Mouse (Mus musculus) liver, adult (tissue): ENCODE measurements at regions not wholly inside any gene's neighbourhood (a gene's known extent, or its start where the extent isn't known, plus 50 kb on each side); places are given as distances from the start of the nearest gene placed in this dataset.
A peak's percentile ranks its signal among the peaks of the same experiment; 100 is the strongest.

ENCODE experiments used
- GATA4 ChIP-seq: IDR thresholded peaks from 2 replicates; pipeline ENCODE4 v1.6.1; 2014; ENCODE audit warnings: mild to moderate bottlenecking, low read length; ENCODE audit not compliant: insufficient replicate concordance

DNA sequence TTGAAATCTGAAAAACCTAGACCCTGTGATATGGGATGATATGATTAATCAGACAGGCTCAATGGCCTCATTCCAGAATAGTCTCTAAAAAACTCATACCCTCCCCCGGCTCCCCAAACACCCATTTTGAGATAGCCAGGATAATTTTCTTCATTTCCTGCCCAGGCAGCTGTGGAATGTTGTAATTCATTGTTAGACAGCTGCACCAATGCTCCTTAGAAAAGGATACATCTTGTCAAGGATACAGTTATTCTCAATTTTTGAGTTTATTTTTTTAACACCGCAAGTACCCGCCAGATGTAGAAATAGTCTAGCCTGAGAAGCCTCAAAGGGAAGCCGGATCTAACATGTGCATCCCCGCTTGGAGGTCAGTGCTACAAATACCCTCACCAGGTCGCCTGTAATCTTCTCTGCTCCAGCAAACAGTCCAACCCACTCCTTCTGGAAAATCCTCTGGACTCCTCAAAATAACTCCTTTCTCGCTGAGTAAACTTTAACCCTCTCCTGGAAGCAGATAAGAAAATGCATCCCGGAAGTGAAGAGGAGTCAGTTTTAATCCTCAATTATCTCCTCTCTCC, 673.1 kb downstream of the Diaph3 start:
- no peak for TF ChIP-seq GATA4

DNA sequence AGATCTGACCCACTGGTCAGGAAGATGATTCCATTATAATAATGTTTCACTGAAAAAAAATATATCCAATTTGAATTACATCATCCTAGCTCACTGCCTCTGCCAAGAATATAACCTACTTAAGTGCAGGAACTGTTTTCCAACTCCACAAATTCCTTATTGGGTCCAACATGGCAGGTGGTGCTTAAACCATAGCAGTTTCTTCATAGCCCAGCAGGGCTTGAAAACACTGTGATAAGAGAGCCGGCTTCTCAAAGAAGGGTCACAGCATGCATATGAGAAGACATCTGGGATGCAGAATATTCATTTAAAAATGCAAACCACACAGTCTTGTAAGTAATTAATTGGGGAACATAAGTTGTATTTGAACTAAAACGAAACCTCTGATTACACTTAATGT, 677.6 kb downstream of the Diaph3 start:
- TF ChIP-seq GATA4, result no peak

DNA sequence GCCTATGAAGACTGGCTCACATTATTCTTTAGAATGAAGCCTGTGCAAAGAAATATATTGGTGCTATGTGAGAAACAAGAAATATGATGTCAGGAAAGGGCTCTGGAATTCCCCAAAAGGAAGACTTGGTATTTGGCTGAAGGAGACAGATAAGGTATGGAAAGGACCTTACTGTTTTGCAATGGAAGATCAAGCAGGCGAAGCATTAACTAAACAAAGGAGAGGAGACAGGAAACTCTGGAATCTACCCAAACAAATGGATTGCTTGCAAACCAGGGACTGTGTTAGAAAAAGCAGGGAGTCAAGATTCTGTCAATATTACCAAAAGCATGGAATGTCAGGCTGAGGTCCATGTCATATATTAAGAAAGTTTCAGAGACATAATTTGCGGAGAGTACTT, 687.9 kb downstream of the Diaph3 start:
- no peak for TF ChIP-seq GATA4

DNA sequence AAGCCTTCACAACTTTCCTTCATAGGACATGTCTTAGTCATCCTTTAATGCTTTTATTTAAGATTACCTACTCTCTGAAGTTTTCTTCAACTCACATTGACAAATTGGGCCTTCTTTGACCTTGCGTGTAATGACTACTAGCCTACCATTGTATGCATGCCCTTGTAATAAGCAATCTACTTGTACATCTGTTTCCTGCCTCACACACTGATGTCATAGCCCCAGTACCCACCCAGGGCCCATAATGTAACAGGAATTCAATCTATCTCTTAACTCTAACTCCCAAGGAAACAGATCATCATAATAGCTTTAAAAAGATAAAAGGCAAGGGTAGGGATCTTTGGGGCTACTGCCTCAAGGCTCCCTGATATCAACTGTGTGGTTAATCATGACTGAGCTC, 690.4 kb downstream of the Diaph3 start:
- no peak; the same call in 1 of the 2 replicates for TF ChIP-seq GATA4

DNA sequence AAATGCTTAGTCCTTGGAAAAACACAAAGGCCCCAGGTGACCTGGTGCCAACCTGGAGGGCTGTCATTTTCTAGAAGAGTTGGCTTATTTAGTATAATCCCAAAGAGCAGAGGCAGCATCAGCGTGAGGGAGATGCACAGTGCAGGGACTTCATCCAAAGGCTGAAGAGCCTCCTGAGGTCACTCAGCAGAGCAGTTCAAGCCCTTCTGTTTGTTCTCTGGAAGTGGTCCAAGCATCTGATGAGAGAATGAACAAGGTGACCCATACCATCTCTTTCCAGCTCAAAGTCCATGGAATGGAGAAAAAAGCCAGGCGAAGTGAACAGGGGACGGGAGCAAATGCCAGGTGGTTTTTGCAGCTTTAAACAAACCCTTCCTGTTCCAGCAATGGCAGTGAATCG, 695.9 kb downstream of the Diaph3 start:
- TF ChIP-seq GATA4, result no peak

DNA sequence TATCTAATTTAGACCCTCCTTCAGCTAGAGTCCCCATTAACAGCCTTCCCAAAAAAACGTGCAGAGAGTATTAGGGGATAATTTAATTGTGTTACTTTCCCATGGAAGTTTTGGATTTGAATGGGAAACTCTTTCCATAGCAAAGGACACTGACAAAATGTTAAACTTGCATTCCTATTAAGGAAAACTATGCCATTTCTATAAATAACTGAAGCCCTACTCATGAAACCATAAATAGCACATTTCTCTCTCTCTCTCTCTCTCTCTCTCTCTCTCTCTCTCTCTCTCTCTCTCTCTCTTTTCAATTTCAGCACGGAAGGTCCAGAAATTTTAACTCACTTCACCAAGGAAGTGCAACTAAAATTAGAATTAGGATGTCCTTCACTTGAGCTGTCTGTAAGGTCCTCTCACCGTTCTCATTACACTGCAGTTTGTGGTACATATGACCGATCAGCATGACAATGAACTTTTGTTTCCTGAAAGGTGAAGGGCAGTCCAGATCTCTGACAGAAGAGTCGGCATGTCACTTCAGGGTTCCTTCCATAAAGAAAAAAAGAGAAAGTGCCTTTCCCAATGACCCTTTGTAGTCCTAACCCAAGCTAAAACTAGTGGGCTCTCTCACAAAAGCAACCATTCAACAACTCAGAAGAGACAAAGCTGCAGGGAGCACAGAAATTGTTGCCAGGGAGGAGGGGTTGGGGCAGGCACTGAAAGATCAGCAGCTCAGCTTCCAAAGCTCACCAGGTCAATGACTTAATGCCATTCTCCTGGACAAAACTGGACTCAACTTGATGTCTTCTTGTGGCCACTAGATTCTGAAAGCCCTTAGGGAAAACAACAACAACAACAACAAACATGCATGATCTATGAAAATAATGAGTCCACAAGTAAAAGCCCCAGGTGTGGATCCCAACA, 696.9 kb downstream of the Diaph3 start:
- no peak for TF ChIP-seq GATA4

DNA sequence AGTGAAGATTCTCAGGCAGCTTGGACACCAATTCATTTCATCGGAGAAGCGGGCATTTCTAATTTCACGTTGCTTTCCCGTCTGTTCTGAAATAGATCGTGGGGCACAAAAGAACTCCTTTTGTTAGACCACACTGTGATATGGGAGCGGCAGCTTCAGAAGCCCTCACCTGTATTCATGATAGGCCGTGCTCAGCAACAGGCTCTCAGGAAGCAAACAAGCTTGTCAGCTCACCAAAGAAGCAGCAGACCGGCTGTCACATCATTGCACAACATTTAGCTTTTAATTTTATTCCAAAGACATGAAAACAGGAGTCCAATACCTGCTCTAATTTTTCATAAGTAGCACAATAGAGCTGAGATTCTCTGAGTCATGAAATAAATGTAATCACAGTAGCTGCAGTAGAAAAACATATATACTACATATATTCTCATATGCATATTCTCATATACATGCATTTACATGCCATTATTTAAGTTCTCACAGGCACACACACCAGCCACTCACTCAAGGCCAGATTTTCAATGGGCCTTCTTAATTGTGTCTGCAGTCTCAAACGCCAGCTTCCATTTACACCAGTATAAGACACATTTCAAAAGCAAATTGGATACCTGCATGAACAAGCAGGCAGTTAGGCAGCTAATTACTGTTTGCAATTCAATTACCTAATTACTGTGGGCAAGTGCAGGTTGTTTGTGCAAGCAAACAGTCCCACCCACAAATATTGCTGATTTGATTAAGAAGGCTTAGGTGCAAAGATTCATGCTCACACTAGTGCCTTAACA, 698.9 kb downstream of the Diaph3 start:
- no peak for TF ChIP-seq GATA4

DNA sequence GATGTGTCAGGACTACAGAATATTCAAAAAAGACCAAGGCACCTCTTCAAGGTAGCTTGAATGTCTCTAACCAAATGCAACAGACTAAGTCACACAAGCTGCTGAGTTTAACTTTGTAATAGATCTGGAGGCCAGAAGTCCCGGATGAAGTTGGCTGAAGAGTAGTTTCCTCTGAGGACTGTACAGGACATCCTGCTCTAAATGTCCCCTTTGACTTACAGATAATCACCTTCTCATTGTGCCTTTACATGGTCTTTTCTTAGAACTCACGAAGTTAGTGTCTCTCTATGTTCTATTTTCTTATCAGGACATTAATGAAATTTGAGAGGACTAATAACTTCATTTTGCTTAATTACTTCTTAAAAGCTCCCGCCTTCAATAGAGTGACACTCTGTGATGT, 703.7 kb downstream of the Diaph3 start:
- peak; percentile 79 for TF ChIP-seq GATA4

DNA sequence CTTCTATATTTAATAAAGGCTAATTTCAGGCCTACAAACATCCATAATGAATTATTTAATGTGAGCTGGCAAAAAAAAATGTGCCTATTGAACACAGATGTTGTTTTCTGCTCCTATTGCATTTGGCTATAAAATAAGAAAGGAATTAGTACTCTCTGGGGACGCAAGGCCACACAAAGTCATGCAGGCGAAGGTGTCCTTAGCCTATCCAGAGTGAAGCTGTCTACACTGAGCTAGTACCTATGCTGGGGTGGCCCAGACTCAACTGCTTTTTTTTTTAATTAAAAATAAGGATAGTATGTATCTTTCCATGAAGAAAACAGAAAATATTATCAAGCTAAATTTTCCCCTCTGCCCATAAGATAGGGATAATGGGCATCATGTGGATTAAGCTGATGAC, 705.7 kb downstream of the Diaph3 start:
- no peak for TF ChIP-seq GATA4

DNA sequence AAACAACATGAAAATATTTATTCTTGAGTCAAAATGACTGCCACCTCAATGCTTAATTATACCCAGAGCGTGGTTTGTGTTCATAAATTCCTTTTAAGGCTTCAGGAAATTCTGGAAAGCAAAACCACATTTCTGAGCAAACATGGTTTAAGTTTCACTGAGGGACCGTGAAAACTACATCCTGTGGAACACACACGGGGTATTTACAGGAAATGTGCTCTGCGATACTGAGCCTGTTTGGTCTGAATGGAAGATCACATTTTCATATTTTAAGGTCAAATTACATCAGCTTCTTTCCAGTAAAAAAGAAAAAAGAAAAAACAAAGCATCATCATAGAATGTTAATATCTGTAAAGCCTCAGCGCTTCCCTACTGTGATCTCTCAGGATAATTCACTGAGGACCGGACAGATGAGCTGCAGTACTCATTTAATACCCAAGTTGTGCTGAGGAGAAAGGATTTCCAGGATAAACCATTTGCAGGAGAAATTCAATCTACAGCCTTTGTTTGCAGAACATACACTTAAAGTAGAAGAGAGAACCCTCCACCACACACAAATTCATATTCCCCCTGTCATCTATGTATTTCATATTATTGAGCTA, 709.7 kb downstream of the Diaph3 start:
- peak; percentile 86 for TF ChIP-seq GATA4

DNA sequence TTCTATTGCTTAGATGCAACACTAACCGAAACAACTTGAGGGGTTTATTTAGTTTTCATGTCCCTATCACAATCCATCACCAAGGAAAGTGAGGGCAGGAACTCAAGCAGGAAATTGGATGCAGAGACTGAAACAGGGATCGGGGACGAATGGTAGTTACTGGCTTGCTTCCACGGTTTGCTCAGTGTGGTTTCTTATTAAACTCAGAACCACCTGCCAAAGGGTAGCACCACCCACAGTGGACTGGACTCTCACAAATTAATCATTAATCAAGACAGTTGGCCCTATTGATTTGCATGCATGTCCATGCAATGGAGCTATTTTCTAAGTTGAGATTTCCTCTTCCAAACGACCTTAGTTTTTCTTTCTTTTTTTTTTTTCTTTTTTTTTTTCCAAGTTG, 719.2 kb downstream of the Diaph3 start:
- no peak for TF ChIP-seq GATA4

DNA sequence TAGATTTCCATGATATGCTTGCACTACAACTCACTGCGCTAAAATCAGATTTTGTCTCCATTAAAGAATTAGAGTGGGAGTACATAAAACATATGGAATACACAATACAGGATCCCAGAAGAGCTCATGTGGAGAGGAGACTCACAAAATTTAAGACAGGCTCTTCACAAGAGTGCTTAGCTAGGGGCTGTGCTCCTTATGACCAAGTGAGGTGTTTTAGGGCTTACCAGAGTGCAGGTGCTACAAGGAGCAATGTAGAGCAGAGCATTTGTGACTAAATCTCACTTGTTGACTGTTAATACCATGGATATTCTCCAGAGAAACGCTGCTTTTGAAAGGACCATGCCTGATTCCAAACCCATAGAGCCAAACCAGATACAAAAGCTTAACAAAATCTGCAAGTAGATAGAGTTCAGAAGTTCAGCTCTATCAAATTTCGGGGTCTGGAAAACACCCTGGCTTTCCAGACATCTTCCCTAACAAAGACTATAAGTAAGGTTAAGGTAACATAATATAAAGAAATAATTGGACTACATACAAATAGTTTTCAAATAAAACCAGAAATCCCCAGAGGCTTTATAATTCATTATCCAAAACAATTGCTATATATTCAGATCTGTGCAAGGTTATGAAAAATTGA, 721.0 kb downstream of the Diaph3 start:
- no peak for TF ChIP-seq GATA4

DNA sequence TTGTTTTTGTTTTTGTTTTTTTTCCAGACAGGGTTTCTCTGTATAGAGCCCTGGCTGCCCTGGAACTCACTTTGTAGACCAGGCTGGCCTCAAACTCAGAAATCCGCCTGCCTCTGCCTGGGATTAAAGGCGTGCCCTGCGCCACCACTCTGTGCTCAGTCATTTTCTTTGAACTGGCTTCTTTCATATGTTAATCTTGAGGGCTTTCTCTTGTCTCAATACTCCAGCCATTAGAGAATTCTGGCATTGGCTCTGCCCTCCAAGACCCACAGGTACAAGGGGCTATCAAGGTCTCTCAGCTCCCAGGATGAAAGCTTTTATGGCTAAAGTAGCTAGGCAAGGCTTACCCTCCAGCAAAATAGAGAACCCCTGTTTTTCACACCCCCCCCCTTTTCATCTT, 744.2 kb downstream of the Diaph3 start:
- no peak for TF ChIP-seq GATA4

DNA sequence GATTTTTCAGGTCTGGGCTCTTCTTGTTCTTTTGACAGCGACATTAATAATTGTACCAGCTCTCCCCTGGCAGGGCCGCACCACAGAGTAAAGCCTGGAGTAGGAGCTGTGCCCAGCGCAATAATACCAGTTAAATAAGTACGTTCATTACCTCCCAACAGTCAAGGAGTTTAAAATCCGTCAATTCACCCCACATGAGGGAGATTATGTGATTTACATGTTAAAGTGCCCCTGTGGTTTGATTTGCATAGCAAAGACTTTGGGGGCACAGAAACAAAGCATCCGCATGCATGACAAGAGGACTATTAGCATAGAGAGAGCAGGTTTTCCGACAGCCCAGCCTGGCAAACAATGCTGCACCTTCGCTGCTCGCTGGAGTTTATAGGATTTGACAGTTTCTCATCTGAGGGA, 745.1 kb downstream of the Diaph3 start:
- no peak for TF ChIP-seq GATA4

DNA sequence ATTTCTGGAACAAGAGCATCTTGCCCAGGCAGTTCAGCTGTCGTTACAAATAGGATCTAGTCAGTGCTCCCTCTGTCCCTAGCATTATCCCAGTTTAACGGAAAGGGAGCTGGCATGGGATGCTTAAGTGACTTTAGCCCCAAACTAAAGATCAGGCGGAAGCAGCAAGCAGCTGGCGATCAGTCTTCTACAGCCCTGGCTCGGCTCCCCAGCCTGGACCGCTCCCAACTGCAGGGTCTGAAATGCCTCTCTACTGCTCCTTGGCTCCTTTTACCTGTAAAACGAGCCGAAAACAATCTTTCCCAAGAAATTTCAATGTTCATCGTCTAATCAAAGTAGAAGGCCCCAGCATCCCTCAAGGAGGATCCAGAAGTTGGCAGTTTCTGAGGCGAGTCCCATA, 745.5 kb downstream of the Diaph3 start:
- TF ChIP-seq GATA4, result no peak
